Mouse (Mus musculus): ENCODE data around the gene Dpp4. TPM values are rescaled to one million over a fixed set of nuclear protein-coding genes. Genes with fewer than 3 reads are reported as not detected.

The Dpp4 gene
- polyA plus RNA-seq, 1 experiment from 2014 or later: 6.7 TPM

DNA sequence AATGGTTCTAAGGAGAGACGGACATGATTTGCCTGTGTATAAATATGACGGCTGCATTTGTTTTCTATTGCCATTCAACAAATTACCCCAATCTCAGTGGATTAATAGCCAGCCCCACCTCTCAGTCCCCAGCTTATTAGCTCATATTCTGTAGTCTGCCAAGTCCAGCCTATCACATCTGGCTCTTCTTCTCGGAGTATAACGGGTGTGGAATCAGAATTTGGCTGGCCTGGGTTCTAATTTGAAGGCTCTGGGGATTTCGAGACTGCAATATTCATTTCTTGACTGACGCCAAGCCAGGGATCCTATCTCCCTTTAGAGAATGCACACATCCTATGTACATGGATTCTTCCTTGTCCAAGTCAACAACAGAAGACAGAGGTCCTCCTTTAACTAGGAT, 11.0 kb downstream of the Dpp4 start:
- no peaks in the 10 kb centered on the region for H3K36me3 ChIP-seq
- H3K4me3 ChIP-seq: no peak overlapping the region
- ATAC-seq: no peak
- H3K27me3 ChIP-seq (replicated peaks): no peaks in the 10 kb centered on the region
- H3K9me3 ChIP-seq (replicated peaks): no peaks in the 10 kb centered on the region
- H3K4me1 ChIP-seq: no peaks in the 10 kb centered on the region
- no peak overlapping the region for H3K9ac ChIP-seq
- no peak overlapping the region for H3K4me2 ChIP-seq
- WGBS (ENCODE audit: insufficient replicate concordance): 70% methylated on average over 6 of the region's 6 CpGs
- H3K27ac ChIP-seq: no peak overlapping the region

DNA sequence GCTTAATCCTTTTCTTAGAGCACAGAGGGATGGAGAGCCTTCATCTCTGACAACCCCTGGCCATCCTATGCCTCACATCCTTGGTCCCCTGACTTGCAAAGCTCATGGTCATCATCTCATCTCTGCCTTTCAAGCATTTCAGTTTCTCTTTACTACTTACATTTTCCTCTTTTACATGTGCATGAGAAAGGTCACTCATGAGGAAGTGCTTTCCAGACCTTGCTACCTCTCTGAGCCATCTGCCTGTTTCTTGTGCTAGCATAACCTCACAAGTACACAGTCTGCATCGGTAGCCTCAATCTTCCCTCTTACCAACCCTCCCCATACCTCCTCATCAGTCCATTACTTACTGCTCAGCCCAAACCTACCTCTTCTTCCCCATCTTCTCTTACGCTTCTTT, 12.2 kb downstream of the Dpp4 start:
- H3K36me3 ChIP-seq: no peaks in the 10 kb centered on the region
- H3K4me3 ChIP-seq: no peak overlapping the region
- H3K27ac ChIP-seq: no peak overlapping the region
- H3K9ac ChIP-seq: no peak overlapping the region
- H3K27me3 ChIP-seq (replicated peaks): no peaks in the 10 kb centered on the region
- H3K4me2 ChIP-seq: no peak overlapping the region
- no peaks in the 10 kb centered on the region for H3K4me1 ChIP-seq
- 78% methylated on average over 2 of the region's 2 CpGs for WGBS (ENCODE audit: insufficient replicate concordance)
- ATAC-seq: no peak
- H3K9me3 ChIP-seq (replicated peaks): no peaks in the 10 kb centered on the region

DNA sequence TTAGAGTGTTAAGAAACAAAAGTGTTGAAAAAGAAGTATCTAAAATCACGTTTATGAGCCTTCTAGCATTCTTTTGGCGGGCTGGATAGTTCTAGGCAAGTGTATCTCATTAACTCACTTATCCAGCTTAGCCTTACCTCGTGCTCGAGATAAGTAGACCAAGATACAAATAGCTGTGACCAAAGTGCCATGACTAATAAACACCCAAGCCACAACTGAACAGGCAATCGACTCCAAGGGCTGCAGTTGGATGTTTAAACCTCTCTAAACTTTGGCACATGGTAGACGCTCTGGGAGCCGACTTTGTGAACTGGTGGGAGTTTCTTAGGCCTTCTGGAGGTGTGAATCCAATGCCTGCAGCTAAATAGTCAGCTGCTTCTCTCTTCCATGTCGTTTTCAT, 12.7 kb downstream of the Dpp4 start:
- 54% methylated on average over 8 of the region's 8 CpGs for WGBS (ENCODE audit: insufficient replicate concordance)
- H3K9me3 ChIP-seq (replicated peaks): no peaks in the 10 kb centered on the region

DNA sequence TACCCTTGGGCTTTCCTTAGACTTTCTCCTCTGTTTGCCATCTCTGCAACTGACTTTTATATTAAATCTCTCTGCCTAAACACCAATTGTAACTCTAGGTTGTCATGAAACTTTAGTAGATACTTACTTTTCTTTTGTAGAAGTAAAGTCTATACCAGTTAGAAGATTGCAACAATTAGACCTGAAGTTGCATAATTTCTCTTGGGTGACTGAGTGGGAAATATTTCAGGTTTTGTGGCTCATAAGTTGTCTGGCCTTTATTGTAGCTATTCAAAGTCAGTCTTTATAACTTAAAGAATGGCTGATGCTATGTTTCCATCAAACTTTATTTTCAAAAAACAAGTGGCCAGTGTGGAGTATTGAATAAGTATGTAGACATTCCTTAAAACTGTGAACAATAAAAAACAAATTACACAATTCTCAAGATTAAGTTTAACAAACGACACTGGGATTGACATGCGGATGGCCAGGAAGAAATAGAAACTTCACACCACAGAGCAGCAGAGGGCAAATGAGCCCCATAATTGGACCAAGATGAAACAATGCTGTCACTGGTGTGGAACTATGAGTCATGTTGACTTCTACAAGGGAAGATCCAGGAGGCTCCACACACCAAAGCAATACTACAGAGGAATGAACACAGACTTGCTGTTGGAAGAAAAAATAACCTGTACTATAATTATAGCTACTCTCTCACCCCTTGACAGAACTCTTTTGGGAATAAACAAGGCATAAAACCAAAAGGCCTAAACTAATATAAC, 13.7 kb downstream of the Dpp4 start:
- no peak for ATAC-seq
- Histone ChIP-seq H3K9me3 (replicated peaks) (no peaks in the 10 kb centered on the region), H3K4me3 (no peak overlapping the region), H3K9ac (no peak overlapping the region), H3K27me3 (replicated peaks) (no peaks in the 10 kb centered on the region), H3K36me3 (no peaks in the 10 kb centered on the region), H3K4me2 (no peak overlapping the region), H3K27ac (no peak overlapping the region), H3K4me1 (no peaks in the 10 kb centered on the region)
- WGBS (ENCODE audit: insufficient replicate concordance): 74% methylated on average over 2 of the region's 2 CpGs

More for the DNA sequence above, 12.7 kb downstream of the Dpp4 start:
- no peak overlapping the region for H3K4me3 ChIP-seq
- no peak overlapping the region for H3K4me2 ChIP-seq
- no peak overlapping the region for H3K9ac ChIP-seq
- no peaks in the 10 kb centered on the region for H3K27me3 ChIP-seq (replicated peaks)
- H3K4me1 ChIP-seq: no peaks in the 10 kb centered on the region
- H3K27ac ChIP-seq: no peak overlapping the region
- H3K36me3 ChIP-seq: no peaks in the 10 kb centered on the region
- ATAC-seq: no peak

DNA sequence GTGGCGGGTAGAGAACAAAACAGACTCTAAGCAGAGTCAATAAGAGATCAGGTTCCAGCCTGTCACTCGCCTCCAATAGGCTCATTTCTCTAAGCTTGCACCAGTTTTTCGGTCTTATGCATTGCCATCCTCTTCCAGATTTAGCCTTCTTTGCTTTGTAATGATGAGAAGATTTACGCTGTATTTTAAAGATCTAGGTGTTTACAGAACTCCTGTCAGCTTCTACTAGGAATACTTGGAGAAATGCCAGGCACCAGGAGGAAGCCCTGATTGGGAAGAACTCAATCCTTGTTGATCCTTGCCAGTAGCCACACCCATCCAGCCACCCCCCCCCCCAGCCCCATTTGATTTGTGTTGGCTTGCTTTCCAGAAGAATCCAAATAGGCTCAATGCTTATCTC, 14.4 kb downstream of the Dpp4 start:
- Histone ChIP-seq H3K27ac (no peak overlapping the region), H3K36me3 (no peaks in the 10 kb centered on the region), H3K4me3 (no peak overlapping the region), H3K4me2 (no peak overlapping the region), H3K9me3 (replicated peaks) (no peaks in the 10 kb centered on the region), H3K4me1 (no peaks in the 10 kb centered on the region), H3K27me3 (replicated peaks) (no peaks in the 10 kb centered on the region), H3K9ac (no peak overlapping the region)
- ATAC-seq: no peak
- 61% methylated on average over 4 of the region's 4 CpGs for WGBS (ENCODE audit: insufficient replicate concordance)

DNA sequence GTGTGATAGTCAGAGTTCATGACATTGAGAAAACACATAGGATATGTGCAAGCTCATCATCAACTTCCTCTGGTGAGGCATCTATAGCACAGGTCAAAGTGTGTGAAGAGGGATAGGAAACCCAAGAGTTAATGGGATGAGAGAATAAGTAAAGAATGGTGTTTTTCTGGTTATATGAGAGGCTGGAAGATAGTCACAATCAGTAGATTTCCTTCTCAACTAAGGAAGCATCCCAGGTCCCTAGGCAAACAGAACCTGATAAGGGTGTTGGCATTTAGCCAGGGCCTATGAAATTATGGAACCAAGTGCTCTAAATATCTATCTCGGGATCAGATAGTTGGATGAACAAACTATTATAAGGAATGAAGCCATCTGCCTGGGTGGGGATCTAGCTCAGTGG, 15.2 kb downstream of the Dpp4 start:
- Histone ChIP-seq H3K36me3 (no peaks in the 10 kb centered on the region), H3K4me1 (no peaks in the 10 kb centered on the region), H3K4me3 (no peak overlapping the region), H3K27me3 (replicated peaks) (no peaks in the 10 kb centered on the region), H3K9ac (no peak overlapping the region), H3K27ac (no peak overlapping the region), H3K9me3 (replicated peaks) (no peaks in the 10 kb centered on the region), H3K4me2 (no peak overlapping the region)
- ATAC-seq: no peak
- 75% methylated on average over 1 of the region's 1 CpGs for WGBS (ENCODE audit: insufficient replicate concordance)

DNA sequence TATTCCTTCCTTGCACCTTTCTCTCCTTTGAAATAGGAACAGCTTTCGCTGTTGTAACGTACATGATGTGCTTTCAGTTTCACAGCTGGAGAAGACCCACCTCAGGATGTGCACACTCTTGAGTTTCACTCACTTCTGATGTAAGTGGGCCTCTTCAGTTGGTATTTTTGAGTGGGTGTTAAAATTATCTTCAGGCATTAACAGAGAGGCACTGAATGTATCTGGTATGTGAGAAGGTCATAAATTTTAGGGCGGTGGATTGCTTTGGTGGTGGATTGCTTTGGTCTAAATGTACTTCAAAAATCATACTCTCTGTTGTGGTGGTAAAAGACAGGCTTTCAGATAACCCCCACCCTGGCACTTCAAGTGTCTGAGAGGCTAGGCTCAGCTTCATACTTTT, 17.2 kb downstream of the Dpp4 start:
- H3K36me3 ChIP-seq: no peaks in the 10 kb centered on the region
- no peaks in the 10 kb centered on the region for H3K9me3 ChIP-seq (replicated peaks)
- no peak overlapping the region for H3K4me3 ChIP-seq
- H3K27me3 ChIP-seq (replicated peaks): no peaks in the 10 kb centered on the region
- 87% methylated on average over 3 of the region's 3 CpGs for WGBS (ENCODE audit: insufficient replicate concordance)
- ATAC-seq: no peak
- H3K27ac ChIP-seq: no peak overlapping the region
- peaks cover 10% of the 10 kb centered on the region for H3K4me1 ChIP-seq
- H3K9ac ChIP-seq: no peak overlapping the region
- H3K4me2 ChIP-seq: no peak overlapping the region

DNA sequence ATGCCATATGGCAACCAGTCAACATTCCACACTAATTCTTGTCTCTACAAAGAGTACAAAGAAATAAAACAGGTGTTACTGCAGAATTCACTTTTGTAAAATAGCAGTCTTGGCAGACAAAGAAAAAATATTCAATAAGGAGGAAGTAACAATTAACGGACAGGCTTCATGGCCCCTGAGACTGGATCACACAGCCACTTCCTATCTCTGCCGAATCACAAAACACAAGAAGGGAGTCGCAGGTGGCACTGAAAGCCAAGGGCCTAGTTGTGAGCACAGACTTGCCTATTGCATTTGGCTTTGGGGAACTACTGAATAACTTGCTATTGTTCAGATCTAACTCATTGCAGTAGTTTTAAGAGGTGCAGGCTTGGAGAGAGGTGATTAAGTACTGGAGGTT, 19.9 kb downstream of the Dpp4 start:
- Histone ChIP-seq H3K36me3 (no peaks in the 10 kb centered on the region), H3K27me3 (replicated peaks) (no peaks in the 10 kb centered on the region), H3K4me2 (no peak overlapping the region), H3K4me3 (no peak overlapping the region), H3K27ac (no peak overlapping the region), H3K9ac (no peak overlapping the region), H3K4me1 (peaks cover 10% of the 10 kb centered on the region), H3K9me3 (replicated peaks) (no peaks in the 10 kb centered on the region)
- no peak for ATAC-seq
- 33% methylated on average over 3 of the region's 3 CpGs for WGBS (ENCODE audit: insufficient replicate concordance)

DNA sequence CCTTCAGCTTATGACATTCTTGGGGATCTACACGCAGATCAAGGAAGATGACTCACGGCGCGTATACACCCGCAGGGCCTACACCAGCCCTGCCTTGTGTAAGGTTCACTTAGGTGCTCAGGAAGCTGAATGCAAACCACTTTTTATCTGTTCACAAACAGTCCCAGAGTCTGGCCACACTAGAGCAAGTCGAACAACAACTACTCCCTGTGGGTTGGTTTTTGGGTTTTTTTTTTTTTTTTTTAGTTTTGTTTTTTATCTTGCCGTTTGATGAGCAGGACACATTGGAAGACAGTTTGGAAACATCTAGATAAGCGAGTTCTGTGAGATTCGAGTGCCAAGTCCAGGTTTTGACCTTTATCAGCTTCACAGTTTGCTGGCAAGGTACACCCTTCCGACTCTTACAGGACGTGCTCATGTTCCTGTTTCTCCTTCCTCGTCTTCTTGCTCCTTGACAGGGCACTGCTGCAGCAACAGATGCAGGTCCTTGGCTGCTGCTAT, 21.0 kb downstream of the Dpp4 start:
- peak; percentile 77 for ATAC-seq
- H3K36me3 ChIP-seq: no peaks in the 10 kb centered on the region

DNA sequence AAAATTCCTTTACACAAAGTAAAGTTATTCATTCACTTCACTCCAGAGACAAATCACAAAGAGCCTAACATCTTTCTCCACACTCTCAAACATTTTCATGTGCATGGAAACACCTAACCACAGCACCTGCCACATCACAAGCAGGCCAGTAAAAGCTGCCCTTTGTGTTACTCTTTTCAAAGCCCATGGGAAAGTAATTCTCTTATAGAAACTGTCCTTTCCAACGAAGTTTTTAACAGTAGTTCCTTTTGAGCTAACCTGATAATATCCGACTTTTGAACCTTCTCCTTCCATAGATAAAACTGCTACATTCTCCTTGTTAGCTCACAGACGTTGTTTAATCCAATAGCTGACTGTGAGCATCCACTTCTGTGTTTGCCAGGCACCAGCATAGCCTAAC, 21.7 kb downstream of the Dpp4 start:
- WGBS (ENCODE audit: insufficient replicate concordance): 38% methylated on average over 3 of the region's 3 CpGs
- Histone ChIP-seq H3K4me2 (no peak overlapping the region), H3K9me3 (replicated peaks) (no peaks in the 10 kb centered on the region), H3K4me1 (peaks cover 10% of the 10 kb centered on the region), H3K27me3 (replicated peaks) (no peaks in the 10 kb centered on the region), H3K27ac (no peak overlapping the region), H3K36me3 (no peaks in the 10 kb centered on the region), H3K9ac (no peak overlapping the region), H3K4me3 (no peak overlapping the region)
- no peak for ATAC-seq

More for the DNA sequence above, 21.0 kb downstream of the Dpp4 start:
- 25% methylated on average over 12 of the region's 12 CpGs for WGBS (ENCODE audit: insufficient replicate concordance)
- H3K4me3 ChIP-seq: no peak overlapping the region
- no peak overlapping the region for H3K9ac ChIP-seq
- no peak overlapping the region for H3K27ac ChIP-seq
- no peaks in the 10 kb centered on the region for H3K9me3 ChIP-seq (replicated peaks)
- H3K4me1 ChIP-seq: peaks cover 10% of the 10 kb centered on the region
- H3K27me3 ChIP-seq (replicated peaks): no peaks in the 10 kb centered on the region
- H3K4me2 ChIP-seq: peak overlapping the region; percentile 26

DNA sequence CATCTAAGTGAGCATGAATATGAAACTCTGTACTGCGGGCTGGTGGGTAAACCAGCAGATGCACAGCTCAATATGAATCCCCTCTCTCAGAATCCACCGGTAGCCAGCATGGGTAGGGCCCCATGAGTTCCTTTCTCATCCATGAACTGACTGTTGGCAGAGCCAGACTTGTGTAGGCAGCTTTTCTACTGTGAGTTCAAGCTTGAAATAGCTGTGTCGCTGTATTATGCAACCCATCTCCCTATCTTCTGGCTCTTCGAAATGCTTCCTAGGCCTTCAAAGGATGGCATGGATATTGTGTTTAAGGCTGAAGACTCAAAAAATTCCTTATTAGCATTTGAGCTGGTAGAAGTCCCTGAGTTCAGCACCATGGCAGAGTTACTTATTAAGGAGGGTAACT, 23.2 kb downstream of the Dpp4 start:
- ATAC-seq: no peak
- Histone ChIP-seq H3K27ac (no peak overlapping the region), H3K27me3 (replicated peaks) (no peaks in the 10 kb centered on the region), H3K4me1 (peaks cover 10% of the 10 kb centered on the region), H3K4me3 (no peak overlapping the region), H3K36me3 (no peaks in the 10 kb centered on the region), H3K9me3 (replicated peaks) (no peaks in the 10 kb centered on the region), H3K4me2 (no peak overlapping the region), H3K9ac (no peak overlapping the region)
- 77% methylated on average over 4 of the region's 4 CpGs for WGBS (ENCODE audit: insufficient replicate concordance)

DNA sequence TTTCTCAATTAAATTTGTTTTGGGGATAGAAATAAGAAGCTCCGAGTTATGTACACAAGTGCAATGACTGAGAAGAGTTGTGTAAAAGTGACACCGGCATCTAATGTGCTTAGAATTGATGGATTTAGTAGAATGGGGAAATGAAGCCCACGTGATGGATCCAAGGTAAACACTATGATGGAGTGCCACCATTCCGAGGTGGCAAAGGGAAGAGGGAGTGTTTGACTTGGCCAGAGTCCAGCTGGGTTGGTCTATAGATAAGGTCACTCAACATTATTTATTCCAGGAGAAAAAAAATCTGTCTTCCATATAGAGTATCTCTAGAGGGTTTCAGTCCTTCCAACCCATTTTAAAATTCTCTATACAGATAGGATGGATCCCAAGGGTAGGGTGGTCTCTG, 28.8 kb downstream of the Dpp4 start:
- Histone ChIP-seq H3K4me3 (no peak overlapping the region), H3K27me3 (replicated peaks) (no peaks in the 10 kb centered on the region), H3K27ac (no peak overlapping the region), H3K9me3 (replicated peaks) (no peaks in the 10 kb centered on the region), H3K4me1 (no peaks in the 10 kb centered on the region), H3K4me2 (no peak overlapping the region), H3K9ac (no peak overlapping the region), H3K36me3 (no peaks in the 10 kb centered on the region)
- 64% methylated on average over 4 of the region's 4 CpGs for WGBS (ENCODE audit: insufficient replicate concordance)
- no peak for ATAC-seq

DNA sequence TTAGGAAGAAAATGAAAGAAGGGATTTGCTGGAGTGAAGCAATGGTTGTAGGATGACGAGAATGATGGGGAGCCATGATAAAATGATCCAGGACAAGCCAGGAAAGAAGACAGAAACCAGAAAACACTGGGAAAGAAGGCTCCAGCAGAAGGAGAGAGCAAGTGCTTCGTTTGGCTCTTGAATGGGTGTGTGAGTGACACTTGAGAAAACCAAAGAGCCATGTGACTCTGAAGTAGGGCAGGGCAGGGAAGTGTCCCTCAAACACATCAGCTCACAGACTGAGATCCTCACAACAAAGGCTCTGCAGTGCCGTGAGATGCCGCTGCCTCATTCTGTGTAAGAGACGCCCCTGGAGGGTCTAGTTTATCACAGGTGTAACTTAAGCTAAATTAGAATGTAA, 29.6 kb downstream of the Dpp4 start:
- Histone ChIP-seq H3K27ac (no peak overlapping the region), H3K9me3 (replicated peaks) (no peaks in the 10 kb centered on the region), H3K4me3 (no peak overlapping the region), H3K4me2 (no peak overlapping the region), H3K27me3 (replicated peaks) (no peaks in the 10 kb centered on the region), H3K9ac (no peak overlapping the region), H3K36me3 (no peaks in the 10 kb centered on the region), H3K4me1 (no peaks in the 10 kb centered on the region)
- no peak for ATAC-seq
- WGBS (ENCODE audit: insufficient replicate concordance): 51% methylated on average over 5 of the region's 5 CpGs
